Comparison of ENCODE assay signal across 25 mouse cellular contexts in genomic region chr1:177366914-177367313, GRCm38 (mm10).
DNase-seq lines count a peak whose midpoint lies in the region; ATAC-seq and TF ChIP-seq lines count a peak whose summit lies in the region.
"Had no signal": no experiment of that assay in that cellular context is flagged by ENCODE, and none has a peak within 500 bp of the region (broad histone marks: within the 10 kb centered on the region; RNA-seq: fewer than 3 reads in every experiment).

No protein-coding gene starts in this region.

- H3K4me3 ChIP-seq in forebrain, embryonic 12.5 days (replicated peaks) = no peak overlapping the region
- no peak overlapping the region for H3K4me3 ChIP-seq in forebrain, embryonic 10.5 days
- no peak overlapping the region for H3K4me3 ChIP-seq in midbrain, embryonic 10.5 days
- H3K4me3 ChIP-seq in midbrain, postnatal 0 days (ENCODE audit: low read depth, low read length) = no peak overlapping the region
- H3K4me3 ChIP-seq in hindbrain, embryonic 16.5 days (ENCODE audit: low read length) = no peak overlapping the region
- H3K4me3 ChIP-seq: embryonic facial prominence, embryonic 15.5 days; heart, embryonic 12.5 days; hindbrain, embryonic 15.5 days; kidney, embryonic 15.5 days; megakaryocyte, embryonic 14.5 days; neural tube, embryonic 12.5 days had no signal

- no peaks in the 10 kb centered on the region for H3K9me3 ChIP-seq in forebrain, embryonic 12.5 days
- no peaks in the 10 kb centered on the region for H3K9me3 ChIP-seq in forebrain, embryonic 10.5 days
- no peaks in the 10 kb centered on the region for H3K9me3 ChIP-seq in midbrain, embryonic 10.5 days (replicated peaks)
- no peaks in the 10 kb centered on the region for H3K9me3 ChIP-seq in midbrain, postnatal 0 days (ENCODE audit: low read length)
- no peaks in the 10 kb centered on the region for H3K9me3 ChIP-seq in hindbrain, embryonic 16.5 days (ENCODE audit: control insufficient read depth, low read length)
- H3K9me3 ChIP-seq: embryonic facial prominence, embryonic 15.5 days; heart, embryonic 12.5 days; hindbrain, embryonic 15.5 days; kidney, embryonic 15.5 days; megakaryocyte, embryonic 14.5 days; neural tube, embryonic 12.5 days had no signal

- TF ChIP-seq CTCF in midbrain, postnatal 0 days (IDR thresholded peaks at IDR 0.05) = no peak

- H3K36me3 ChIP-seq in forebrain, embryonic 12.5 days (replicated peaks) = no peaks in the 10 kb centered on the region
- no peaks in the 10 kb centered on the region for H3K36me3 ChIP-seq in forebrain, embryonic 10.5 days (replicated peaks)
- H3K36me3 ChIP-seq in midbrain, embryonic 10.5 days = no peaks in the 10 kb centered on the region
- H3K36me3 ChIP-seq in midbrain, postnatal 0 days (ENCODE audit: insufficient read depth, low read length) = no peaks in the 10 kb centered on the region
- H3K36me3 ChIP-seq in hindbrain, embryonic 16.5 days (ENCODE audit: control insufficient read depth, insufficient read depth, low read length) = no peaks in the 10 kb centered on the region
- H3K36me3 ChIP-seq: embryonic facial prominence, embryonic 15.5 days; heart, embryonic 12.5 days; hindbrain, embryonic 15.5 days; kidney, embryonic 15.5 days; neural tube, embryonic 12.5 days had no signal

- H3K27me3 ChIP-seq in forebrain, embryonic 12.5 days = no peaks in the 10 kb centered on the region
- no peaks in the 10 kb centered on the region for H3K27me3 ChIP-seq in forebrain, embryonic 10.5 days (ENCODE audit: poor library complexity, severe bottlenecking)
- H3K27me3 ChIP-seq in midbrain, embryonic 10.5 days (ENCODE audit: low read depth, poor library complexity, severe bottlenecking) = no peaks in the 10 kb centered on the region
- no peaks in the 10 kb centered on the region for H3K27me3 ChIP-seq in midbrain, postnatal 0 days (ENCODE audit: insufficient read depth, low read length)
- no peaks in the 10 kb centered on the region for H3K27me3 ChIP-seq in hindbrain, embryonic 16.5 days (replicated peaks; ENCODE audit: control insufficient read depth, insufficient read depth, low read length)
- H3K27me3 ChIP-seq: embryonic facial prominence, embryonic 15.5 days; heart, embryonic 12.5 days; hindbrain, embryonic 15.5 days; kidney, embryonic 15.5 days; neural tube, embryonic 12.5 days had no signal

- H3K9ac ChIP-seq in forebrain, embryonic 12.5 days = no peak overlapping the region; the same call in 1 of the 2 replicates
- H3K9ac ChIP-seq in midbrain, postnatal 0 days (replicated peaks; ENCODE audit: low read length, poor library complexity, severe bottlenecking) = no peak overlapping the region
- H3K9ac ChIP-seq in hindbrain, embryonic 16.5 days (ENCODE audit: low read depth, low read length) = no peak overlapping the region
- H3K9ac ChIP-seq: embryonic facial prominence, embryonic 15.5 days; heart, embryonic 12.5 days; hindbrain, embryonic 15.5 days; kidney, embryonic 15.5 days; liver, embryonic 14.5 days; lung, embryonic 14.5 days; neural tube, embryonic 12.5 days had no signal

- DNase-seq in forebrain, embryonic 10.5 days (ENCODE audit: extremely low spot score, low spot score) = no peak
- no peak for DNase-seq in midbrain, embryonic 10.5 days (ENCODE audit: low spot score)
- no peak for DNase-seq in midbrain, postnatal 0 days (ENCODE audit: low spot score)
- no peak for DNase-seq in ovary, adult 18-20 months (ENCODE audit: low spot score)
- DNase-seq in yolk sac, embryonic 10.5 days (ENCODE audit: low spot score) = no peak
- DNase-seq: adrenal gland, postnatal 14 days; gastrocnemius, postnatal 10 days; heart, postnatal 10 days; kidney, postnatal 36 days; layer of hippocampus, adult 9-11 months; lung, embryonic 14.5 days; lung, postnatal 36 days; right cerebral cortex, adult 18-20 months; right cerebral cortex, postnatal 4 days; thymus, postnatal 14 days had no signal

- no peak for ATAC-seq in forebrain, embryonic 12.5 days (ENCODE audit: low FRiP score)
- no peak for ATAC-seq in midbrain, postnatal 0 days (ENCODE audit: low FRiP score)
- ATAC-seq in hindbrain, embryonic 16.5 days = peak; percentile 17; the same call in 1 of the 2 replicates
- ATAC-seq: intestine, embryonic 16.5 days had no signal

- H3K27ac ChIP-seq in forebrain, embryonic 12.5 days = 0 out of 2 replicates have a peak overlapping the region, but pooled peaks have one; percentile 1
- H3K27ac ChIP-seq in forebrain, embryonic 10.5 days = no peak overlapping the region; the same call in 1 of the 2 replicates
- peak overlapping the region; percentile 66 for H3K27ac ChIP-seq in midbrain, embryonic 10.5 days (replicated peaks)
- H3K27ac ChIP-seq in midbrain, postnatal 0 days (ENCODE audit: low read depth, low read length) = no peak overlapping the region
- no peak overlapping the region for H3K27ac ChIP-seq in hindbrain, embryonic 16.5 days (ENCODE audit: low read depth, low read length)
- H3K27ac ChIP-seq: embryonic facial prominence, embryonic 15.5 days; hindbrain, embryonic 15.5 days; kidney, embryonic 15.5 days; liver, embryonic 14.5 days; neural tube, embryonic 12.5 days had no signal

- WGBS in forebrain, embryonic 12.5 days = 44% methylated on average over 6 of the region's 6 CpGs
- 78% methylated on average over 6 of the region's 6 CpGs for WGBS in forebrain, embryonic 10.5 days
- 72% methylated on average over 6 of the region's 6 CpGs for WGBS in midbrain, embryonic 10.5 days
- 34% methylated on average over 6 of the region's 6 CpGs for WGBS in midbrain, postnatal 0 days
- WGBS in hindbrain, embryonic 16.5 days = 41% methylated on average over 6 of the region's 6 CpGs

- peaks cover 10% of the 10 kb centered on the region for H3K4me1 ChIP-seq in forebrain, embryonic 12.5 days
- peaks cover 9% of the 10 kb centered on the region for H3K4me1 ChIP-seq in forebrain, embryonic 10.5 days
- H3K4me1 ChIP-seq in midbrain, embryonic 10.5 days = peaks cover 14% of the 10 kb centered on the region
- no peaks in the 10 kb centered on the region for H3K4me1 ChIP-seq in midbrain, postnatal 0 days (ENCODE audit: insufficient read depth, low read length)
- no peaks in the 10 kb centered on the region for H3K4me1 ChIP-seq in hindbrain, embryonic 16.5 days (ENCODE audit: control insufficient read depth, insufficient read depth, low read depth, low read length)
- H3K4me1 ChIP-seq: embryonic facial prominence, embryonic 15.5 days; heart, embryonic 12.5 days; kidney, embryonic 15.5 days; neural tube, embryonic 12.5 days had no signal

- no peak overlapping the region for H3K4me2 ChIP-seq in forebrain, embryonic 12.5 days
- no peak overlapping the region for H3K4me2 ChIP-seq in midbrain, postnatal 0 days (ENCODE audit: low read depth, low read length, poor library complexity, severe bottlenecking)
- H3K4me2 ChIP-seq in hindbrain, embryonic 16.5 days (ENCODE audit: low read length) = no peak overlapping the region
- H3K4me2 ChIP-seq: embryonic facial prominence, embryonic 15.5 days; heart, embryonic 12.5 days; hindbrain, embryonic 15.5 days; kidney, embryonic 15.5 days; lung, embryonic 14.5 days; neural tube, embryonic 12.5 days had no signal

Comparison
In these comparisons a context has a peak if more than half of its experiments do, and no peak if none do; other contexts are left out.
1. H3K27ac ChIP-seq: peak in forebrain, embryonic 12.5 days (single experiment) and midbrain, embryonic 10.5 days (single experiment); none in forebrain, embryonic 10.5 days (single experiment), midbrain, postnatal 0 days (single experiment) and hindbrain, embryonic 16.5 days (single experiment).